Mouse (Mus musculus) lung, postnatal 0 days (tissue): ENCODE results near the gene Ccl6.

Experiments
- CTCF ChIP-seq: IDR thresholded peaks from 2 replicates; pipeline ENCODE4 v1.5.1; 2016; ENCODE audit warnings: antibody characterized with exemption, mild to moderate bottlenecking
- EP300 ChIP-seq: IDR thresholded peaks from 2 replicates; pipeline ENCODE4 v1.6.1; 2016; ENCODE audit warnings: antibody characterized with exemption, mild to moderate bottlenecking, control low read depth

DNA sequence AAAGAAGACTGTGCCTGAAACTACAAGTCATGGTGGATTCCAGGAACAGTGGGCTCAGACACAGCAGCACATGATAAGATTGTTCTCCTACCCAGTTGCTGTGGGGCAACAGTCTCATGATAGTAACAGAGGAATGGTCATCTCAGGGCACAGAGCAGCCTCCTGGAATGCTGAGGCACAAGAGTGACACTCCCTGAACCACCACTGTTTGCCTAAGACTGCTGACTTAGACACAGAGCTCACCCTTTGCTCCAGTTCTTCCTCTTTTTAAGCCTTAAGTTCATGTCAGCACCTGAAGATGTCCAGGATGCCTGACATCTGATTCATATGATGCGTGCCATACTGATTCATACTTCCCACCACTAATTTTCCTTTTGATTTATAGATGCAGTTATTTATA lies 23.7 kb upstream of the Ccl6 start:
- TF ChIP-seq CTCF = no peak
- no peak for TF ChIP-seq EP300
